Mouse (Mus musculus) myocyte (in vitro differentiated cells): ENCODE results near the gene Arhgap25.
"Not testable (repeated sequence)": the region's sequence is repeated elsewhere in the genome, so short reads cannot be mapped to it uniquely, and the experiment has no call there.

ENCODE experiments used
- MYOD1 ChIP-seq, 3 experiments: IDR thresholded peaks; one replicate each; pipeline ENCODE4 v1.6.1; 2011; ENCODE audit warnings: control low read depth in 2 of 3, low read depth in 2 of 3, mild to moderate bottlenecking in 2 of 3, moderate library complexity in 1 of 3; ENCODE audit not compliant: insufficient read length in 2 of 3, control insufficient read depth in 1 of 3
- POLR2A ChIP-seq: IDR thresholded peaks from one replicate; pipeline ENCODE4 v1.6.1; 2011; ENCODE audit warnings: low read depth, mild to moderate bottlenecking, control low read depth, moderate library complexity; ENCODE audit not compliant: insufficient read length
- TCF12 ChIP-seq: IDR thresholded peaks from one replicate; pipeline ENCODE4 v1.6.1; 2011; ENCODE audit warnings: mild to moderate bottlenecking, control low read depth; ENCODE audit not compliant: poor library complexity, insufficient read depth, severe bottlenecking
- USF1 ChIP-seq: IDR thresholded peaks from one replicate; pipeline ENCODE4 v1.6.1; 2011; ENCODE audit warnings: low read depth, mild to moderate bottlenecking, control low read depth, moderate library complexity

GRCm38 (mm10) chr6:87470098-87470497, 63.0 kb downstream of the Arhgap25 start:
- TF ChIP-seq POLR2A; USF1; MYOD1 (IDR thresholded peaks at IDR 0.05; ENCODE audit: control insufficient read depth in 1 of 3, insufficient read length in 2 of 3, low read depth in 2 of 3); TCF12: not testable (repeated sequence)
